Mouse (Mus musculus) bone marrow, adult 2 months (tissue): ENCODE results near the gene Shroom1. TPM values are rescaled to one million over a fixed set of nuclear protein-coding genes. Genes with fewer than 3 reads are reported as not detected.

Experiments used
- H3K27ac ChIP-seq: fragments of 200-500 bp; 2 replicates; pipeline ENCODE4 v1.5.1; 2012; ENCODE audit warnings: low read depth, mild to moderate bottlenecking, control low read depth, inconsistent platforms, low read length; ENCODE audit not compliant: control insufficient read depth, poor library complexity, insufficient read depth
- H3K4me1 ChIP-seq: fragments of 200-500 bp; 2 replicates; pipeline ENCODE4 v1.6.1; 2011; ENCODE audit warnings: low read length; ENCODE audit not compliant: control insufficient read depth, insufficient read depth
- H3K4me3 ChIP-seq: fragments of 200-500 bp; replicated peaks from 2 replicates; pipeline ENCODE3; 2011; ENCODE audit warnings: mild to moderate bottlenecking, low read depth, low read length, control low read depth; ENCODE audit not compliant: control insufficient read depth
- CTCF ChIP-seq: fragments of 200-500 bp; IDR thresholded peaks from 2 replicates; pipeline ENCODE4 v1.5.1; 2011; ENCODE audit warnings: low read length, control low read depth; ENCODE audit not compliant: control insufficient read depth, insufficient read depth
- POLR2A ChIP-seq: fragments of 200-500 bp; IDR thresholded peaks from 2 replicates; pipeline ENCODE4 v1.6.1; 2011; ENCODE audit warnings: low read depth, mild to moderate bottlenecking, control low read depth, low read length, borderline replicate concordance; ENCODE audit not compliant: control insufficient read depth
- WGBS: fragments of 180-500 bp; shearing (Covaris S2); methylation state at CpG from one replicate; pipeline ENCODE4 v1.1.7; 2018; 5-methylcytosine and 5-hydroxymethylcytosine counted together
- polyA plus RNA-seq: library from polyadenylated mRNA; stranded (reverse); fragments of >200 nt; gene quantifications from 2 replicates; pipeline ENCODE4 v1.2.4, GENCODE M21; 2011; ENCODE audit warnings: low replicate concordance; ENCODE audit not compliant: missing spikeins, insufficient read depth, insufficient read length

Shroom1 gene
- polyA plus RNA-seq, 1 experiment, result 0.70 TPM

DNA sequence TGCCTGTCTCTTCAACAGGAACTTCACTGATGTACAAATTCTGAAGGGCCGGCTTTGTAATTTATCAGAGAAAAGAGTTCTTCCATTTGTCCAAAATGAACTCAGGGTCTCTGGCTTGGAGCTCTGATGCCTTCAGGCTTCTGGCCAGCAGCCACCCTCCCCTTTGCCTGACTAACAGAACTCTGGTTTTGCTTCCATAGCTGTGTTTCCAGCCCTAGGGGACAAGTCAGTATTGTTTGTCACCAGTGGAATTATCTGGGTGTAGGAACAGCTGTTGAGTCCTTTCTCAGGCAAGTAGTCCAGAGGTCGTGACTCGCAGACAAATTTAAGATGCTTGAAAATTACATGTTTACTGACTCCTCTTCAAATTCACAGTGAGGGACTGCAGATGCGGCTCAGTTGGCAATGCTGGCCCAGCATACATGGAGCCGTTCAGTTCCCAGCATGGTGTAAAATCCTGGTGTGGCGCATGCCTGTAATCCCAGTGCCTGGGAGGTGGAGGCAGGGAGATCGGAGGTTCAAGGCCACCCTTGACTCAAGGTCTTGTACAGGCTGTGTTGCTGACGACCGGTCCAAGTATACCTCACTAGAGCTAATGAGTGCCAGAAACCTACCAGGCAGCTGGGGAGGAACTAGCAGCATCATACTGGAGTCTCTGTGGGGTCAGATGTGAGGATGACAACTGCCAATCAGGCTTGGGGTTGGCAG, 50.2 kb downstream of the Shroom1 start:
- TF ChIP-seq CTCF (no peak), POLR2A (no peak)
- Histone ChIP-seq H3K27ac (no peak overlapping the region), H3K4me3 (no peak overlapping the region), H3K4me1 (no peaks in the 10 kb centered on the region)
- WGBS, result 88% methylated on average over 9 of the region's 9 CpGs

GRCm38 (mm10) chr11:53508152-53508551, 51.1 kb downstream of the Shroom1 start:
- Histone ChIP-seq H3K4me3 (no peak overlapping the region), H3K27ac (no peak overlapping the region), H3K4me1 (no peaks in the 10 kb centered on the region)
- 77% methylated on average over 7 of the region's 7 CpGs for WGBS
- TF ChIP-seq CTCF (no peak), POLR2A (no peak)

- 82% methylated on average over 3 of the region's 3 CpGs for WGBS
- no peak overlapping the region for H3K27ac ChIP-seq
- no peak overlapping the region for H3K4me3 ChIP-seq
- no peak for TF ChIP-seq CTCF
- TF ChIP-seq POLR2A, result no peak
- H3K4me1 ChIP-seq, result no peaks in the 10 kb centered on the region
Measured at GRCm38 (mm10) chr11:53508591-53508990, 51.6 kb downstream of the Shroom1 start.

DNA sequence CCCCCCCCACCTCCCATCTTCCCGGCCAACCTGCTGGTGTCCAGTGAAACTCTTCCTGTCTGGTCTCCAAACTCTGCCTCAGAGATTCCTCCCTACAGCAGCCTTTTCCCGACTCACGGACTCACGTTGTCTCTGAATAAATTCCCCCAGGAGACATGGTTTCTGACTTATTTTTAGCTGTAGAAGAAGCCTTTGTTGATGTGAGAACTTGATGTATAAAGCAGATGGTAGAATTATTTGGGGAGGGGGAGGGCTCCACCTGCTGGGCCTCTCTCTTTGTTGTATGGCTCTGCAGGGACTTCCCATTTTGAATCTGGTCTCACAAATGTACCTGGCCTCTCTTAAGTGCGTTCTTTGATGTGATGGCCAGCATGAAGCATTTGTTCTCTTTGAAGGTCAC, 53.3 kb downstream of the Shroom1 start:
- H3K4me3 ChIP-seq, result no peak overlapping the region
- TF ChIP-seq CTCF (no peak), POLR2A (no peak)
- H3K27ac ChIP-seq, result no peak overlapping the region
- 62% methylated on average over 5 of the region's 5 CpGs for WGBS
- H3K4me1 ChIP-seq, result no peaks in the 10 kb centered on the region

DNA sequence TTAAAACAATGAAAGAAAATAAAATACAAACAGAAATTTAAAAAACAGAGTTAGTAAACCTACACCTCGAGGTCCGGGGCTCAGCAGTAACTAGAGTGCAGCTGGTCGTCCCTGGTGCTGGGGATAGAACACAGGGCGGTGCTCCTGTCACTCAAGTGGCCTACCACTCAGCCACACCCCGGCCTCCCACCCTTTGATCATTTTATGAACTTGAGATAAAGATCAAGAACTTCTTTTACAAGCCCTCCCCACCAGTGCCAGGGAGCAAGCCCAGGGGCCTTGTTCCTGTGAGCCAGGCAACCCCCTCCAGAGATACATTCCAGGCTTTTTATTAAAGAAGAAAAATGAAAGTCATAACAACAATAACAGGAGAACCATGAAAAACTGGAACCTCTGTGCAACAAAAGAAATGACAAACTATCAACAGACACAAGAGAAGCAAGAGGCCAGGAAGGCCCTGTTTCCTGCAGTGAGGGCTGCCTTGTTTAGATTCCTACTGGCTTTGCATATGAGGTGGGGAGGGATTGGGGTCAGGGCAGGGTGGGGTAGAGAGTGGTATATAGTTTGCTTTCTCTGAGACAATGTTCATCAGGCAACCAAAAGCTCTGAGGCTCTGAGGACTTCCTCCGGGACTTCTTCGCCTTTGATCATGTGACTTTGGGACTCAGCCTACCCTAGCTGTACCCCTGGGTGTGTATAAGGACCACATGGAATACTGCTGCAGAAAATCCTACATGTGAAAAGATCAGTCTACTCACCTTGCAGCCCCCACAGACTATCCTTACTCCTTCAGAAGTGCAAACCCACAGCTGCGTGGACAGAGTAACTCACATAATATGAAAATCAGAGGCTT, 60.0 kb downstream of the Shroom1 start:
- Histone ChIP-seq H3K4me3 (no peak overlapping the region), H3K4me1 (peaks cover 1% of the 10 kb centered on the region; the same call in 1 of the 2 replicates), H3K27ac (no peak overlapping the region)
- 29% methylated on average over 8 of the region's 8 CpGs for WGBS
- TF ChIP-seq POLR2A (no peak), CTCF (no peak)

Other genes starting within 250 kb of the Shroom1 start
- 41.5 and 98.4 TPM in 2 replicates for gene Hspa4, start 156.7 kb upstream of the Shroom1 start, polyA plus RNA-seq
- gene Zcchc10, start 132.5 kb upstream of the Shroom1 start, polyA plus RNA-seq, result 9.6 and 16.2 TPM in 2 replicates
- gene Aff4, start 106.4 kb upstream of the Shroom1 start, polyA plus RNA-seq, result 7.9 and 36.2 TPM in 2 replicates
- gene Leap2, start 34.0 kb upstream of the Shroom1 start, polyA plus RNA-seq, result not detected in 2 replicates
- gene Uqcrq, start 26.4 kb upstream of the Shroom1 start, polyA plus RNA-seq, result 161 and 271 TPM in 2 replicates
- gene Gdf9, start 26.2 kb upstream of the Shroom1 start, polyA plus RNA-seq, result 0.85 TPM in 1 of 2 replicates, not detected in the other
- 0.41 TPM in 1 of 2 replicates, not detected in the other for gene Gm10447, start 95 bp upstream of the Shroom1 start, polyA plus RNA-seq
- not detected in 2 replicates for gene Gm9837, start 13.3 kb downstream of the Shroom1 start, polyA plus RNA-seq
- not detected in 2 replicates for gene Gm9945, start 23.0 kb downstream of the Shroom1 start, polyA plus RNA-seq
- 8.2 and 13.3 TPM in 2 replicates for gene Sowaha, start 23.1 kb downstream of the Shroom1 start, polyA plus RNA-seq
- 38.7 and 52.2 TPM in 2 replicates for gene Sept8, start 62.1 kb downstream of the Shroom1 start, polyA plus RNA-seq
- 3.7 and 4.5 TPM in 2 replicates for gene Kif3a, start 110.2 kb downstream of the Shroom1 start, polyA plus RNA-seq
- gene Il4, start 161.5 kb downstream of the Shroom1 start, polyA plus RNA-seq, result not detected in 2 replicates
- not detected in 2 replicates for gene Il13, start 177.5 kb downstream of the Shroom1 start, polyA plus RNA-seq